7 mouse cellular contexts compared by ENCODE assay signal in genomic region chr9:61370454-61370888, GRCm38 (mm10). TPM values are rescaled to one million over a fixed set of nuclear protein-coding genes. Genes with fewer than 3 reads are reported as not detected.
DNase-seq lines count a peak whose midpoint lies in the region; ATAC-seq and TF ChIP-seq lines count a peak whose summit lies in the region.

No protein-coding gene starts in this region.

- H3K4me3 ChIP-seq in embryonic facial prominence, embryonic 12.5 days, result peak overlapping the region; percentile 96
- H3K4me3 ChIP-seq in kidney, adult 2 months (ENCODE audit: insufficient read depth, low read depth, low read length), result peak overlapping the region; percentile 43
- H3K4me3 ChIP-seq in limb, embryonic 12.5 days (replicated peaks), result peak overlapping the region; percentile 98
- peak overlapping the region; percentile 83 for H3K4me3 ChIP-seq in midbrain, embryonic 16.5 days (ENCODE audit: low read depth, low read length)

- peak overlapping the region; percentile 92 for H3K4me2 ChIP-seq in embryonic facial prominence, embryonic 12.5 days (replicated peaks)
- peak overlapping the region; percentile 92 for H3K4me2 ChIP-seq in limb, embryonic 12.5 days
- H3K4me2 ChIP-seq in midbrain, embryonic 16.5 days (ENCODE audit: low read length), result peak overlapping the region; percentile 94

- no peaks in the 10 kb centered on the region for H3K36me3 ChIP-seq in embryonic facial prominence, embryonic 12.5 days
- no peaks in the 10 kb centered on the region for H3K36me3 ChIP-seq in kidney, adult 2 months (ENCODE audit: control insufficient read depth, insufficient read depth, low read length)
- H3K36me3 ChIP-seq in limb, embryonic 12.5 days, result peaks cover under 1% of the 10 kb centered on the region; the same call in 1 of the 2 replicates
- no peaks in the 10 kb centered on the region for H3K36me3 ChIP-seq in midbrain, embryonic 16.5 days (ENCODE audit: control insufficient read depth, insufficient read depth, low read length)

- no peaks in the 10 kb centered on the region for H3K9me3 ChIP-seq in embryonic facial prominence, embryonic 12.5 days
- no peaks in the 10 kb centered on the region for H3K9me3 ChIP-seq in limb, embryonic 12.5 days
- no peaks in the 10 kb centered on the region for H3K9me3 ChIP-seq in midbrain, embryonic 16.5 days (replicated peaks; ENCODE audit: control insufficient read depth, low read length, poor library complexity, severe bottlenecking)

- H3K27ac ChIP-seq in embryonic facial prominence, embryonic 12.5 days, result peak overlapping the region; percentile 93
- H3K27ac ChIP-seq in kidney, adult 2 months (ENCODE audit: insufficient read depth, low read depth, low read length), result peak overlapping the region; percentile 86
- peak overlapping the region; percentile 97 for H3K27ac ChIP-seq in limb, embryonic 12.5 days
- H3K27ac ChIP-seq in midbrain, embryonic 16.5 days (ENCODE audit: low read length), result peak overlapping the region; percentile 90

- peak; percentile 73 for TF ChIP-seq POLR2A in kidney, adult 2 months (IDR thresholded peaks at IDR 0.05; ENCODE audit: low read depth, low read length)

- ATAC-seq in embryonic facial prominence, embryonic 12.5 days (ENCODE audit: insufficient number of reproducible peaks, insufficient read depth, low FRiP score, low TSS enrichment), result peak; percentile 68
- ATAC-seq in limb, embryonic 12.5 days (ENCODE audit: insufficient number of reproducible peaks, insufficient read depth, low FRiP score, low TSS enrichment, low read depth), result peak; percentile 79
- peak; percentile 87 for ATAC-seq in midbrain, embryonic 16.5 days

- under 1% methylated on average over 25 of the region's 25 CpGs for WGBS in embryonic facial prominence, embryonic 12.5 days
- 1% methylated on average over 25 of the region's 25 CpGs for WGBS in kidney, adult 2 months
- WGBS in limb, embryonic 12.5 days, result under 1% methylated on average over 25 of the region's 25 CpGs
- WGBS in midbrain, embryonic 16.5 days, result under 1% methylated on average over 25 of the region's 25 CpGs

- peaks cover 8% of the 10 kb centered on the region for H3K27me3 ChIP-seq in embryonic facial prominence, embryonic 12.5 days
- no peaks in the 10 kb centered on the region for H3K27me3 ChIP-seq in kidney, adult 2 months (replicated peaks; ENCODE audit: control insufficient read depth, insufficient read depth, low read length)
- peaks cover 10% of the 10 kb centered on the region; the same call in 1 of the 2 replicates for H3K27me3 ChIP-seq in limb, embryonic 12.5 days
- H3K27me3 ChIP-seq in midbrain, embryonic 16.5 days (ENCODE audit: control insufficient read depth, insufficient read depth, low read depth, low read length), result no peaks in the 10 kb centered on the region

- DNase-seq in adrenal gland, postnatal 25 days, result peak; percentile 99
- DNase-seq in heart, adult 18-20 months, result peak; percentile 98
- DNase-seq in kidney, adult 2 months, result peak; percentile 100
- peak; percentile 92 to 98 for DNase-seq in spleen, postnatal 10 days (ENCODE audit: low spot score in 2 of 2)

- peaks cover 35% of the 10 kb centered on the region for H3K4me1 ChIP-seq in embryonic facial prominence, embryonic 12.5 days
- H3K4me1 ChIP-seq in kidney, adult 2 months (ENCODE audit: control insufficient read depth, insufficient read depth, low read length), result peaks cover 7% of the 10 kb centered on the region; the same call in 1 of the 2 replicates
- H3K4me1 ChIP-seq in limb, embryonic 12.5 days (replicated peaks), result peaks cover 56% of the 10 kb centered on the region
- peaks cover 34% of the 10 kb centered on the region for H3K4me1 ChIP-seq in midbrain, embryonic 16.5 days (ENCODE audit: control insufficient read depth, insufficient read depth, low read length)

- TF ChIP-seq CTCF in kidney, adult 2 months (conservative IDR thresholded peaks at IDR 0.05; ENCODE audit: insufficient read depth, insufficient read length, low read depth, low read length), result no peak

- H3K9ac ChIP-seq in embryonic facial prominence, embryonic 12.5 days, result peak overlapping the region; percentile 63; the same call in 1 of the 2 replicates
- peak overlapping the region; percentile 77 for H3K9ac ChIP-seq in limb, embryonic 12.5 days (replicated peaks)
- H3K9ac ChIP-seq in midbrain, embryonic 16.5 days (ENCODE audit: low read depth, low read length), result peak overlapping the region; percentile 75

RNA-seq across cellular contexts. Expression of gene Tle3, which starts 1.7 kb away (rescaled TPM):
- 137 and 157 TPM in 2 replicates for total RNA-seq in adrenal gland, postnatal 25 days (2021)
- 51.8 and 58.3 TPM in 2 replicates for polyA plus RNA-seq in embryonic facial prominence, embryonic 12.5 days (2016; fragmentation: Nextera tagmentation; extraction: Ambion mirVana)
- total RNA-seq in heart, adult 18-20 months (2021), result 10 to 100 TPM; 15.2 to 21.9 TPM
- 47.2 and 50.9 TPM in 2 replicates for polyA plus RNA-seq in kidney, adult 2 months (2012; rRNA removed)
- 59.1 and 71.2 TPM in 2 replicates for polyA plus RNA-seq in limb, embryonic 12.5 days (2016; fragmentation: Nextera tagmentation; extraction: Ambion mirVana)
- polyA plus RNA-seq in midbrain, embryonic 16.5 days (2015; fragmentation: Nextera tagmentation; extraction: Ambion mirVana), result 27.4 and 29.7 TPM in 2 replicates

Comparison
In these comparisons a context has a peak if more than half of its experiments do, and no peak if none do; other contexts are left out.
1. Peak in every context shown above with its lines: DNase-seq, ATAC-seq, H3K4me3 ChIP-seq and H3K27ac ChIP-seq.
2. H3K4me3 ChIP-seq: peak in every context shown above with its lines; median percentile 98 in limb, embryonic 12.5 days; 96 in embryonic facial prominence, embryonic 12.5 days; 83 in midbrain, embryonic 16.5 days; 43 in kidney, adult 2 months.